In genomic region chr4:32158886-32159285, GRCm38 (mm10) we compare ENCODE assay signal across 9 mouse cellular contexts.
"Had no signal": no experiment of that assay in that cellular context is flagged by ENCODE, and none has a peak within 500 bp of the region (broad histone marks: within the 10 kb centered on the region; RNA-seq: fewer than 3 reads in every experiment).

No protein-coding gene starts in this region.

- DNase-seq: lung, adult 18-20 months; lung, embryonic 14.5 days; lung, postnatal 10 days; lung, postnatal 4 days; midbrain, embryonic 14.5 days; right cerebral cortex, postnatal 14 days; thymus, adult 2 months; thymus, postnatal 25 days; thymus, postnatal 4 days had no signal
